Mouse (Mus musculus): ENCODE measurements at regions not wholly inside any gene's neighbourhood (a gene's known extent, or its start where the extent isn't known, plus 50 kb on each side); places are given as distances from the start of the nearest gene placed in this dataset.

DNA sequence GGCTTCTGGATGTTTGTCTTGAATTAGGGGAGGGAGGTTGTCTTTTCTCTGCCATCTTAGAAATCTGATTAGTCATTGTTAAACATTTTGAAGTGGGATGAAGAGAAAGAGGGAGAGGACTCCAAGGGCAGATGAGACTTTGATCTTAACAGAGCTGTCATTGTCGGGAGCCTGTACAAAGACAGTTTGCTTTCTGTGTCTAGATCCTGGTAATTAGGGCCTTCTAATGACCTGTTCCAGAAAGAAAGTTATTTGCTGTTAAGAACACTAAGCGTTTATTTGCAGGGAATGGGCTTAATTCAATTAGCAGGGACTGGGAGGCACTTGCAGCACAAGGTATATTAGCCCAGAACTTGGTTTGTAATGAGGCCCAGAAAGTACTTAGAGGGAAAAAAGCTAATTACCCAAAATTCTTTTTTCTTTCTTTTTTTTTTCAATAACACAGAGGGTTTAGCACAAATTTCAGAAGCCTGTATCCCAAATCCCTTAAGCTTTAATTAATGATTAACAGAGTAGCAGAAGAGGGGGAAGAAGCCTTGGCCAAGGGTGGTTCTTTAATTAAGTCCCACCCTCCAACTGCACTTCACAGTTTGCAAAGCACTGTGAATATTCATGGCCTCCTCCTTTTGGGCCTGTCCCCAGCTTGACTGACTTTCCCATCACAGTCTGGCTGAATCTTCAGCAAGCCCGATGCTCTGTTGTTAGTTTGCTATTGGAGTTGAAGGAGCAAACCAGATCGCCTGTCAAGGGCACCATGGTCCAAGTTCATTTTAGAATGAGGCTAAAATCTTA, 142.2 kb upstream of the Rbfox1 start:
- no peak overlapping the region for H3K4me3 ChIP-seq
- no peak overlapping the region for H3K27ac ChIP-seq
- no peak for DNase-seq (ENCODE audit: low spot score in 2 of 2)
- no peak for TF ChIP-seq CTCF (conservative IDR thresholded peaks at IDR 0.05)

- Histone ChIP-seq H3K27ac (no peak overlapping the region), H3K4me3 (no peak overlapping the region)
- DNase-seq (ENCODE audit: low spot score in 2 of 2) = peak; percentile 31 to 34
- TF ChIP-seq CTCF (conservative IDR thresholded peaks at IDR 0.05) = peak; percentile 24; the same call in 1 of the 2 replicates
Observed at GRCm38 (mm10) chr16:5740776-5741175, 144.4 kb upstream of the Rbfox1 start.

GRCm38 (mm10) chr16:5733608-5734007, 151.5 kb upstream of the Rbfox1 start:
- TF ChIP-seq CTCF (conservative IDR thresholded peaks at IDR 0.05) = peak; percentile 75
- DNase-seq (ENCODE audit: low spot score in 2 of 2) = no peak
- Histone ChIP-seq H3K4me3 (no peak overlapping the region), H3K27ac (no peak overlapping the region)

DNA sequence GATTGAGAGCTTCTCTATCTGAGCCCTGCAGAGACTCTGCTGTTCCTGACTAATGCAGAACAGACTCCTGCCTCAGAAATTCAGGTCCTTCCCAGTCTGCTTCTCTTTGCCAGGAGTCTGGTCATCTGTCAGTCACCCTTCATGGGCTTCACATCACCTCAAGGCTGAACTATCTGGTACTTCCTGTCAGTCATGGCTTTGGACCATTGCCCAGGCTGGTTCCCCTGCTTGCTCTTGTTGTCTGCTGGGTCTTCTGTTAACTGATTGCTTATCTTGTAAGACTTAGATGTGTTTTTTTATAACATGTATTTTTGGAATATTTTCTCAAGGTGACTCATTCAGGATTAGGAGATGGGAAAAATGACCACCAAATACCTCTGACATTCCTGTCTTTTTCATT, 162.6 kb upstream of the Rbfox1 start:
- no peak overlapping the region for H3K4me3 ChIP-seq
- TF ChIP-seq CTCF (conservative IDR thresholded peaks at IDR 0.05) = no peak
- H3K27ac ChIP-seq = no peak overlapping the region
- DNase-seq (ENCODE audit: low spot score in 2 of 2) = no peak

GRCm38 (mm10) chr16:5713476-5713875, 171.7 kb upstream of the Rbfox1 start:
- Histone ChIP-seq H3K27ac (no peak overlapping the region), H3K4me3 (no peak overlapping the region)
- no peak for TF ChIP-seq CTCF (conservative IDR thresholded peaks at IDR 0.05)
- no peak for DNase-seq (ENCODE audit: low spot score in 2 of 2)

- DNase-seq (ENCODE audit: low spot score in 2 of 2) = no peak
- no peak for TF ChIP-seq CTCF (conservative IDR thresholded peaks at IDR 0.05)
Observed at GRCm38 (mm10) chr16:5709831-5710230, 175.3 kb upstream of the Rbfox1 start.

GRCm38 (mm10) chr16:5700731-5701255, 184.4 kb upstream of the Rbfox1 start:
- Histone ChIP-seq H3K4me3 (no peak overlapping the region), H3K27ac (no peak overlapping the region)
- no peak for DNase-seq (ENCODE audit: low spot score in 2 of 2)
- no peak for TF ChIP-seq CTCF (conservative IDR thresholded peaks at IDR 0.05)

More at GRCm38 (mm10) chr16:5709831-5710230, 175.3 kb upstream of the Rbfox1 start:
- Histone ChIP-seq H3K27ac (no peak overlapping the region), H3K4me3 (no peak overlapping the region)

DNA sequence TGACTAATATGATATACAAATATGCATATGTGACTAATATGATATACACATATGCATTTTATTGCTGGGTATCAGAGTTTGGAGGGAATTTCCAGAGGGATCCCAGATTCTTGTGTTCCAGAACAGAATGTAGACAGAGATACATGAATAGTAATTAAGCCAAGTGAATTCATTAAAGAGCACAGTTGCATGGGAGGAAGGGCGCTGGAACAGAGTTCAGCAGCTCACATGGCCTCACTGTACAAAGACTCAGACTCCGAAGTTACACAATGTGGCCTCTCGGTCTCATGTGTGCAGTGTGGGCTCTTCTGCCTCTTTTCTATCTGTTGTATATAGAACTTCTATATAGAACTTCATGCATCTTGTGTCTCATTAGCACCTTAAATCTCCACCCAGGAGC, 196.8 kb upstream of the Rbfox1 start:
- Histone ChIP-seq H3K27ac (no peak overlapping the region), H3K4me3 (no peak overlapping the region)
- no peak for TF ChIP-seq CTCF (conservative IDR thresholded peaks at IDR 0.05)
- DNase-seq (ENCODE audit: low spot score in 2 of 2) = peak in 1 of 2 experiments; percentile 16

GRCm38 (mm10) chr16:5673372-5673960, 211.7 kb upstream of the Rbfox1 start:
- peak overlapping the region; percentile 43; the same call in 1 of the 2 replicates for H3K27ac ChIP-seq
- no peak for DNase-seq (ENCODE audit: low spot score in 2 of 2)
- H3K4me3 ChIP-seq = no peak overlapping the region
- TF ChIP-seq CTCF (conservative IDR thresholded peaks at IDR 0.05) = peak; percentile 16; the same call in 1 of the 2 replicates

DNA sequence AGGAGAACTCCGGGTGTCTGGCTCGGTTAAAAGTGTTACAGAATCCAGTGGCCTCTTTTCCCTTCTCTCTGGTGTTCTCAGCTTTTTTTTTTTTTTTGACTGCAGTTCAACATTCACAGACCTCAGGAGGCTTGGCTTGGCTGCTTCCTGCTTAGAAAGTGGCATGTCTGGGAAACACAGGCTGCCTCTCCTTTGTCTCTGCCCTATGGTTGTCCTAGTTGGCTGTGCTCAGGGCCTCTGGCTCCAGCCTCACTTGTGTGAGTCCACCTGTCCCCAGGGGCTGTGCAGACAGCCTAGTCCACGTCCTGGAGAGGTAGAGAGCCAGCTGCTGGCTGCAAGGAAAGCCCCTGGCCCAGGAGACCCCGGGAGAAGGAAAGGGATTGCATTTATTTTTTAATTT, 212.3 kb upstream of the Rbfox1 start:
- no peak for DNase-seq (ENCODE audit: low spot score in 2 of 2)
- TF ChIP-seq CTCF (conservative IDR thresholded peaks at IDR 0.05) = no peak
- Histone ChIP-seq H3K4me3 (no peak overlapping the region), H3K27ac (peak overlapping the region; percentile 43; the same call in 1 of the 2 replicates)

- Histone ChIP-seq H3K4me3 (no peak overlapping the region), H3K27ac (peak overlapping the region; percentile 36)
- no peak for TF ChIP-seq CTCF (conservative IDR thresholded peaks at IDR 0.05)
- DNase-seq (ENCODE audit: low spot score in 2 of 2) = no peak
Observed at GRCm38 (mm10) chr16:5668403-5668967, 216.7 kb upstream of the Rbfox1 start.

DNA sequence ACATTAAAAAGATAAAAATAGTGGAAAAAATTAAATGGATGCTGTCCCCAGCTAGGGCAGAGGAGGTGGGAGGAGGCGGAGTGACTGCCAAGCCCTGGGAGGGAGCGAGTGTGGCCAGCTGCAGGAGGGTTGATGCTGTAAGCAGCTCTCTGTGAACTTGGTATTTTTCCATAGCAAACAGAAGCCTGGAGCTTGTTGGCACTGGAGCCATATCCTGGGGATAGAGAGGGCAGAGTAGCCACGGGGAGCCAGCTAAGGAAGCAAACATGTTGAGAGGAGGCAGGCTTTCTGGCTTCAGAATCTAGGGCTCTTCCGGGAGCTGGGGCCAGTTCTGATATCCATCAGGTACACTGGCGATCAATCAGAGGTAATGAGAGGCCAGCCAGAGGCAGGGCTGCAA, 223.2 kb upstream of the Rbfox1 start:
- Histone ChIP-seq H3K27ac (peak overlapping the region; percentile 32; the same call in 1 of the 2 replicates), H3K4me3 (no peak overlapping the region)
- no peak for TF ChIP-seq CTCF (conservative IDR thresholded peaks at IDR 0.05)
- peak in 1 of 2 experiments; percentile 31 for DNase-seq (ENCODE audit: low spot score in 2 of 2)

DNA sequence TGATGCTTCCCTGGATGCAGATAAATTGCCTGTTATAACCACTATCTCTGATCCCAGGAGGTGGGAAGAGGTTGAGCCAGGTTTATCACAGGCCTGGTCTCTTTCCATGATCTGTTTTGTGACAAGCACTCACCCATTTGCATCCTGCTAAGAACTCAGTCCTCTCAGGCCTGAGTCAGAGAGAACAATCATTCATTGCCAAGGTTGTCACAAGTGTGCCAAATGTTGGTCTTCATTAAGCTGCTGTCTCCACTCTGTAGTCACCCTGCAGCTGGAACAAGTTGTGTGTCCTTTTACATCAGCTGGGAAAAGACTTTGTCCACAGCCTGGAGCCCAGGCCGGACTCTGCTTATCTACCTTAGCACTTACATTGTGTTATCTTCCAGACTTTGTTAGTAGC, 233.6 kb upstream of the Rbfox1 start:
- TF ChIP-seq CTCF (conservative IDR thresholded peaks at IDR 0.05) = no peak
- no peak overlapping the region for H3K27ac ChIP-seq
- H3K4me3 ChIP-seq = no peak overlapping the region
- DNase-seq (ENCODE audit: low spot score in 2 of 2) = no peak
